Mouse (Mus musculus): ENCODE measurements around the gene Tmtc1.

The Tmtc1 gene

DNA sequence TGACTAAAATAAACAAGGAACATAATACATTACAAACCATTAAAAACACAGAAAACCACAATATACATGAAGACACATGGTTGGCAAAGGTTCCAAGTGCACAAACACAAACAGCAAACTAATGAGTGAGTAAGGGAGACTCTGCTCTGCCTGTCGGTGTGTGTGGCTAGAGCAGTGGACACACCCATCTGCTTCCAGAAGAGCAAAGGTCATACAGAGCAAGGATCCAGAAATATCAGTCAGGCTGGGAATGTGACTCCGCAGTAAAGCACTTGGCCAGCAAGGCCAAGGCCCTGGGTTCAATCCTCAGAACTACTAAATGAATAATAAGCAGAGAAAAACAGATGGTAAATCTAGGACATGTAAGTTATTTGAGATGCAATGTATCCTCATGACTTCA lies 27.6 kb downstream of the Tmtc1 start:
- DNase-seq: no peak

- no peak for DNase-seq
These were observed 30.6 kb downstream of the Tmtc1 start for GRCm38 (mm10) chr6:148413638-148414037.

GRCm38 (mm10) chr6:148406792-148407490 lies 37.2 kb downstream of the Tmtc1 start:
- no peak for DNase-seq

DNA sequence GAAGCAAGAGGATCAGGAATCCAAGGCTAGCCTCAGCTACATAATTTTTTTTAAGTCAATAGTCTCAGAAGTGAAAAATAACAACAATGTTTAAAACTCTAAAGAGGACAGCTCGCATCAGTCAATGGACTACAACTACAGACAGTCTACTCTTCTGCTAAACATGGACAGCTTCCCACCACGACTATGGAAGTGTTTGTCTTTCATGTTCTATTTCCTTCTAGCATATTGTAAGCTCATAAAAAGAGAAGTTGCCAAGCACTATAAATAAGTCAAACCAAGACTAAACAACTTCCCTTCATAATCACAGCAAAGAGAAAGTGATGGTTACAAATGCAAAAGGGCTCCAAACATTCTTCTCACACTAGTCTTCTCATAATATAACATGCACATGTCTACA lies 38.6 kb downstream of the Tmtc1 start:
- DNase-seq: no peak

- no peak for DNase-seq
These were observed 39.7 kb downstream of the Tmtc1 start for GRCm38 (mm10) chr6:148404500-148404899.

DNA sequence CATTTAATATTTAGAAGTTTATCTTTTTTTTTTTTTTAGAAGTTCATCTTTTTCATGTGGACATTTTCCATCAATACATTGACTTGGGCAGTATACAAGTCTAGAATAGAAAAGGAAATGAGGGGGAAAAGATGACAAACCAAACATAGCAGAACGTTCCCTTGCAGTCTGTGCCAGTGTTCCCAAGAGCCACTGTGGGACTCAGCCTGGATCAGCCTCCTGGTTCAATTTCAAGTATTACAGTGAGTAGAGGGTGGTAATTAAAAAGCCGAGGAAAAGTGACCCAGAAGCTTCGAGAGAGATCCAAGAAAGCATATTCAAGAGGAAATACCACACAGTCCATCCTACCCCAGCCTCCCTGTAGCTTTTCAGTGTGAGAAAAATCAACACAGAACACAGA lies 40.4 kb downstream of the Tmtc1 start:
- DNase-seq: no peak

DNA sequence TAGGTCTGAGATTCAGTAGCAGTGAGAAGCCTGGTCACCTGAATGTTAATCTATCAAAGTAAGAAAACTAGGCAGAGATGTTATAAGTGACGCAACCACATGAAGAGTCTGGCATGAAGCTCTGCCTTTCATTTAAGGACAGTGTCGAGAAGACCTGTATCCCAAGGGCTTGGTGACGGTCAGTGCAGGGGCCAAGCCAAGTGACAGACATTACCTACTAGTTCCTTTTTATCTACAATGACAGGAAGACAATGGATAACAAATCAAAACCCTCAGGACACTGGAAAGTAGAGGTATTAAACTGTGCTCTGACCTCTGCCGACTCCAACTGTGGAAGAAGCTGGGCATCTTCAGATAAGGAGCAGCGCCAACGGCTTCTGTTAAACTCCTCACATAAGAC lies 43.2 kb downstream of the Tmtc1 start:
- DNase-seq: no peak

- DNase-seq: no peak
These were observed 44.6 kb downstream of the Tmtc1 start for GRCm38 (mm10) chr6:148399541-148399940.

GRCm38 (mm10) chr6:148398888-148399287 lies 45.3 kb downstream of the Tmtc1 start:
- no peak for DNase-seq

GRCm38 (mm10) chr6:148397270-148397669 lies 46.9 kb downstream of the Tmtc1 start:
- no peak for DNase-seq

- no peak for DNase-seq
These were observed 48.9 kb downstream of the Tmtc1 start for GRCm38 (mm10) chr6:148395272-148395671.

DNA sequence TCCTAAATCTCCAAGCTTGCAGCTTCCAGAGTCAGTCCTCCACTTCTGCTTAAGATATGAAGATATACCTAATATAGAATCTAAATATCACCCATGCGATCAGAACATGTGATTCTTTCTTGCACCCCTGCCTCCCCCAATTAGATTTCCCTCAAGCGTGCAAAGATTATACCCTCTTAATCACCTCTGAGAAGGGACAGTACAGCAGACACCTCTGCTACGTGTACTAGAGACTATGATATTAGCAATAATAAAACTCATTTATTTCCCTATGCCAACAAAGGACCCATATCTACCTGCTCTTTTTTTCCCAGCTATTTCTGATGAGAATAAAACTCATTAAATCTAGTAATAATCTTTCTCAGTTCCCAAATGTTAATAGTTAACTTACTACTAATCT lies 49.9 kb downstream of the Tmtc1 start:
- DNase-seq: no peak

- DNase-seq: no peak
These were observed 52.0 kb downstream of the Tmtc1 start for GRCm38 (mm10) chr6:148392147-148392546.

GRCm38 (mm10) chr6:148391286-148391685 lies 52.9 kb downstream of the Tmtc1 start:
- DNase-seq: no peak

DNA sequence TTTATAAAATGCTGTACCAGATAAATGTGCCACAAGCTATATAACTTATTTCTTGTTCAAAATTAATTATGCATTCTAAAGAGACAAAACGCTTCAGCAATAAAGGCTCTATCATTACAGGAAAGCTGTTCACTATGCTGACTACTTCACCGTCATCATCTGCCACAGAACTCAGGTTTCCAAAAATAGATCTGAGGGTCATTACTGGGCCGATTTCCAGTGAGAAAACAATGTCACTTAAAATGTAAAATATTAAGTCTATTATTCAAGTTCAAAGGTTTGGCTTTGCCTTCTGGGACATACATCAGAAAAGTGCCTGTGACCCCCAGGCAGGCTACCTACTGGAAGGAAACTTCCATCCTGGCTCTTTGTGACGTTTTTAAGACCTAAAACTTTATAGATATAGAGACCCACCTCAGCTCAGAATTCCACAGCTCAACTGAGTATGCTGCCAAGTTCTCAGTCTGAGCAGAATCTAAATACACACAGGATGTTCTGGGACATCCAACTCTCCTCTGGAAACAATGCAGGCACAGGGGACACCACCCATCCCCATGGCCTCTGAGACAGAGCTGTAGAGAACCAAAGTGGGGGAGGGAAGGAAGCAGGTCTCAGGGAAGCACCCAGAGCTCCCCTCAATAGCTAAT lies 53.4 kb downstream of the Tmtc1 start:
- no peak for DNase-seq

GRCm38 (mm10) chr6:148387990-148388389 lies 56.2 kb downstream of the Tmtc1 start:
- DNase-seq: no peak

DNA sequence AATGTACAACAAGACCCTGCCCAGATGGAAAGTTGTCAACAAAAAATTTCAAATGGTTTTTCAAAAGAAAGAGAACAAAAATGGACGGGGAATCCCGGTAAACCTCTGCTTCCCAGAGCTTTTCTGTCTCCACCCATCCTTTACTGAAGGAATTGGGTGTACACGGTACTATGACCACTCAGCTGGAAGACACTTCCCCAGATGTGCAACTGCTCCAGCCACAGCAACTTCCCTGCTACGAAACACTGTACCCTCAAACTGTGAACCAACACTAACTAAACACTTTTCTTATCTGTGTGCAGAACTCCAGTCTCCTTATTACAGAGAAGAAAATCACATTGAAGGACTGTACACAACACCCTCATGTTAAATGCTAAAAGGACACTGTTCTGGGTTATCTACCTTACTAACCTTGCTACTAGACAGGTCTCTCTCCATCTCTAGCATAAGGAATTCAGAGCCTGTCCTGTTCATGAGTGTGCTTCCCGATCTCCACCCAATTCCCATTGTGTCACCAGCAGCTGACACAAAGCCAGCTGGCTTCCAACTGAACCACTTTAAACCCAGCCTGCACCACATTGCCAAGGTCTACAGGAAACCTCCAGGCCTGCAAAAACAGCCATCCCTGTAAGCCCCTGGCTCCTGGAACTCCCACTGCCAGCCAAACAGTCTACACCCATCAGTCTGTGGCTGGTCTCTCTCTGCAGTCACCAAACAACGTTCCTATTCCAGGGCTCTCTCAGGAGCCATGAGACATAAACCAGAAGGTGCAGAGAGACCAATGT lies 59.9 kb downstream of the Tmtc1 start:
- no peak for DNase-seq

DNA sequence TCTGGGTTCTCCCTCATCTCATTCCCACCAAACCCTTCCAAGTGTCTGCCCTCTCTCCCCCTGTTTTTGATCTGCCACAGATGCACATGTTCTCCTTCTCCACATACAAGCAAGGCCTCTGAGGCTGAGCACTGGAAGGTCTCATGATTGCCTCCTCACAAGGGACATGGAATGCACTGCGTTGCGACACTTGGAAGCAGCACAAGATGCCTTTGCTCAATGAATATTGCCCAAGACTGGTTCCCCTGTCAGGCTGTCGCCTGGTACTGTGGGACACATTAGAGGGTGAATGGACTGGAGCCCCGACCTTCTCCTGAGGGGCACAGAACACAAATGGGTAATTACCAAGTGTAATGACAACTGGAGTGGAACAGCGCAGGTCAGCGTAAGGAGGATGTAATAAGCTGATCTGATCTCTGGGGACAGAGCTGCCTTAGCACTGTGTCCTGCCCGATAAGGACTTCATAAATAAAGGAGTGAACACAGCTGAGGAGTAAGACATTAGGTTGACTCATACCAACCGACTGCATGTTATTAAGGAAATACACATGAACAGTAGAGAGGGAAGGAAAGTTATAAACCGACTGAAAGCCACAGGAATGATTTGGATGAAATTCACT lies 62.9 kb downstream of the Tmtc1 start:
- DNase-seq: no peak

DNA sequence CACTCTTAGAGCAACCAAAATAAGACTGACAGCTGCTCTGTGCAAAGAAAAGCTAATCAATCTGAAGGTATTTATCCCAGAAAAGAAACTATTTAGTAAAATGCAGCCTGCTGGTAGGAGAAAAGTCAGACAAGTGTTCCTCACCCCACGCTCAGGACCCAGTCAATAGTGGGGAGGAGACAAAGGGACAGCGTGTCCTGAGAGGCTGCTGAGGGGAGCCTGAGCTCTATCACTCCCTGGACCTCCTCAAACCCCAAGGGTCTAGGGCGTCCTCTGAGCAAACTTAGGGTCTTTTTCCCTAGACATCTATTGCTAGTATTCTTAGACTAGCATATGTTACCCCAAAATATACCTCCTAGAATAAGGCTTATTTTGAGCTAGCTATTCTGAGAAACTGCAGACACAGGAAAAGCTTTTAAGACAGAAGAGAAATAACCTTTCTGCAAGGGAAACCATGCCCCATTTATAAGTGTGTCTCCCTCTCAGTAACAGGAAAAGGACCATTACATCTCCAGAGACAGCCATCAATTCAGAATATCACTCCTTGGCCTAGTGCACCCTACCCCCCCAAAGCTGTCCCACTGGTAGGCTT lies 68.5 kb downstream of the Tmtc1 start:
- no peak for DNase-seq

GRCm38 (mm10) chr6:148375015-148375414 lies 69.2 kb downstream of the Tmtc1 start:
- no peak for DNase-seq

GRCm38 (mm10) chr6:148373444-148373843 lies 70.7 kb downstream of the Tmtc1 start:
- no peak for DNase-seq

DNA sequence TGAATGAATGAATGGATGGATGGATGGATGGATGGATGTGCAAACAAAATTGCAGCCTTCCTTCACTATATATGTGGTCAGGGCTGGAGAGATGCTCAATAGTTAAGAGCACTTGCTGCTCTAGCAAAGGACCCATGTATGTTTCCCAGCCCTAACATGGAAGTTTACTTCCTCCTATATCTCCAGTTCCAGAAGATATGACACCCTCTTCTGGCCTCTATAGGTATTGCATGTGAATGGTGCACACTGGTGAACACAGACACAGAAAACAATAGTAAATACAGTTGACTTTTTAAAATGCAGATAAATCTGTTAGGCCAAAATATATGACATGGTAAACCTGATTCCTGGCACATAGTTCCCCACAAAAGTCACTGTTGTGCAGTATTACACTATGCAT lies 73.0 kb downstream of the Tmtc1 start:
- no peak for DNase-seq

- no peak for DNase-seq
These were observed 77.1 kb downstream of the Tmtc1 start for GRCm38 (mm10) chr6:148367094-148367539.

All from cerebellum, adult 9-10 months (tissue).